Mouse (Mus musculus): Measurements from ENCODE around the gene Ryr2.
"Not testable (repeated sequence)": the region's sequence is repeated elsewhere in the genome, so short reads cannot be mapped to it uniquely, and the experiment has no call there.

The Ryr2 gene

GRCm38 (mm10) chr13:11882359-11882758 lies 224.4 kb downstream of the Ryr2 start:
- DNase-seq (ENCODE audit: low read depth, low spot score), result no peak

DNA sequence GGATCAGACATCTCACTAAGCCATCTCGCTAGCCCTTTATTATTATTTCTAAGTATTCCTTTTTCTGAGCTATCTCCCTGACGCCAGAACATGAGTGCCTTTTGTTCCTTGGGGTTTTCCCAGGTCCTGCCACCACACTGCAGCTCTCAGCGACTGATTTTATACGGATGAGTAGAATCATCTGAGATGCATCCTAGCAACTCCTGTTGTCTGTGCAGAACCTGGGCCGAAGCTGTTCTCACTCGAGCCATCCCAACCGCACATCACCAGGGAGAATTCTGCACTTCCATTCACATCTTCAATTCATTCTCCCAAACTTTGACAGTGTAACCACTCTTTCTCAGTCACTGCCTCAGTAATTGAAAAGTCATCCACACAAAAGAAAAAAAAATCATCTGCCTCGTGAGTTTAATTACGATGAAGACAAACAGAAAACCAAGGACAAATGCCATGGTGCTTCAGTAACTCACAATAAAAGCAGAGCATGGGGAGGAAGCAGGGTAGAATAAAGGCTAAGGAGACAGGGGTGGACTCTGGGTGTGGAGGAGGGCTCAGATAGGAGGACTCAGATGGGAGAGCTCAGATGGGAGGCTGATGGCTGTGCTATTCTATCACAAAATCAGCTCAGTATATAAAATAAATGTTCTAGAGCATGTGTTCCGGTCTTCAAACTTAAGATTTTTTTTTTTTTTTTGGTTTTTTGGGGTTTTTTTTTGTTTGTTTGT lies 226.1 kb downstream of the Ryr2 start:
- no peak for DNase-seq (ENCODE audit: low read depth, low spot score)

- DNase-seq (ENCODE audit: low read depth, low spot score), result no peak
Observed at GRCm38 (mm10) chr13:11879037-11879436, 227.7 kb downstream of the Ryr2 start.

- DNase-seq (ENCODE audit: low read depth, low spot score), result no peak
Observed at GRCm38 (mm10) chr13:11874852-11875251, 231.9 kb downstream of the Ryr2 start.

- no peak for DNase-seq (ENCODE audit: low read depth, low spot score)
Observed at GRCm38 (mm10) chr13:11869971-11870370, 236.8 kb downstream of the Ryr2 start.

GRCm38 (mm10) chr13:11869486-11869885 lies 237.3 kb downstream of the Ryr2 start:
- no peak for DNase-seq (ENCODE audit: low read depth, low spot score)

- DNase-seq (ENCODE audit: low read depth, low spot score), result no peak
Observed at GRCm38 (mm10) chr13:11868979-11869378, 237.8 kb downstream of the Ryr2 start.

GRCm38 (mm10) chr13:11868056-11868455 lies 238.7 kb downstream of the Ryr2 start:
- no peak for DNase-seq (ENCODE audit: low read depth, low spot score)

- DNase-seq (ENCODE audit: low read depth, low spot score), result no peak
Observed at GRCm38 (mm10) chr13:11865261-11865660, 241.5 kb downstream of the Ryr2 start.

GRCm38 (mm10) chr13:11851691-11852090 lies 255.1 kb downstream of the Ryr2 start:
- DNase-seq (ENCODE audit: low read depth, low spot score), result no peak

DNA sequence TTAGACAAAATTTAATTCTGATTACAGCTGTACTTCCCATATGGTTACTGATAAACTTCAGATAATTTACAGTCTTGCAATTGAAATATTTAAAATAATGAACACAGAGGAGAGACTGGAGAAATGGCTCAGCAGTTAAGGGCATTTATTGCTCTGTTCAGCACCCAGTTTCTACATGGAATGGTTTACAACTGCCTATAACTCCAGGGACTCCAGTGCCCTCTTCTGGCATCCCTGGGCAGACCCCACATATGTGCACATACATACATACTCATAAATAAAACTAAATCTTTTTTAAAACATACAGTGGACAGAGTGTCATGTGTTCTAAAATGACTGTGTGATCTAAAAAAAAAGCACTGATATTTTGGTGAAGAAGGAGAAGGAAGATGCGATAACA lies 262.9 kb downstream of the Ryr2 start:
- no peak for DNase-seq (ENCODE audit: low read depth, low spot score)

- DNase-seq (ENCODE audit: low read depth, low spot score), result no peak
Observed at GRCm38 (mm10) chr13:11837870-11838269, 268.9 kb downstream of the Ryr2 start.

DNA sequence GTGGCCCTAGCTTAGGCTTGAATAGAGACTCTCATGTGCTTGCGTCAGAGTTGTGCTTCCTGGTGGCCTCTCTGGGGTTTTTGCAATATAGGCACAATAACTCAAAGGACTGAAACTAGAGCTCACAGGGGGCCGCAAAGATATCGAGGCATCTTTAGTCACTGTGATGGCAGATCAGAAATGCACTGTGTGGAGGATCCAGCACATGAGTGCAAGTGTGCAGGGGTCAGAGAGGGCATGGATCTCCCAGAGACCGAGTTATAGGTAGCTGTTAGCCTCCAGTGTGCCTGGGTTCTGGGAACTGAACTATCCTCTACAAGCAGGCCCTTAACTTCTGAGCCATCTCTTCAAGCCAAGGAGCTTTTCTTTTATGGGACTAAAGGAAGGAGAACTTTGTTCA lies 269.6 kb downstream of the Ryr2 start:
- DNase-seq (ENCODE audit: low read depth, low spot score), result no peak

- DNase-seq (ENCODE audit: low read depth, low spot score), result no peak
Observed at GRCm38 (mm10) chr13:11836304-11837078, 270.3 kb downstream of the Ryr2 start.

- no peak for DNase-seq (ENCODE audit: low read depth, low spot score)
Observed at GRCm38 (mm10) chr13:11831210-11831609, 275.5 kb downstream of the Ryr2 start.

DNA sequence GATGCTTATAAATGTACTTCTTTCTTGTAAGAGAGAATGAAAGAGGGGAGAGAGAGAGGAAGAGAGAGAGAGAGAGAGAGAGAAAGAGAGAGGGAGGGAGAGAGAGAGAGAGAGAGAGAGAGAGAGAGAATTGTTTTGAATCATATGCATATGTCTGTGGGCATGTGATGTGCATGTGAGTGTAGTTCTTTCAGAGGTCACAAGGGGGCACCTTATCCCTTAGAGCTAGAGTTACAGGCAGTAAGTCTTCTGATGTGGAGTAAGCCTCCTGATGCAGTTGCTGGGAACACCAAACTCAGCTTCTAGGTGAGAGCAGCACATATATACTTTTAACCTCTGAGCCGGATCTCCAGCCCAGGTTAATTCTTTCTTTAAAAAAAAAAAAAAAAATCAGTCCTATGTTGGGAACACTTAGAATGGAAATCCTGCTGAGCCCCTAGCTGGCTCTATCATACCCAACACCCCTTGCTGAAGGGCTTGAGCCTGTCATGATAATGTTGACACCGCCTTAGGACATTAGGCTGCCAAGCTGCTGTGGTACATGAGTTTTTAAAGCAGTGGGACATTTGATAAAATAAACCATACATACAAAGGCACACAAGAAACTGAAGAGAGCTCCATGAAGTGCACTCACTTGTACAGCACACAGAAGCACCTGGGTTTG lies 281.1 kb downstream of the Ryr2 start:
- DNase-seq (ENCODE audit: low read depth, low spot score), result no peak

DNA sequence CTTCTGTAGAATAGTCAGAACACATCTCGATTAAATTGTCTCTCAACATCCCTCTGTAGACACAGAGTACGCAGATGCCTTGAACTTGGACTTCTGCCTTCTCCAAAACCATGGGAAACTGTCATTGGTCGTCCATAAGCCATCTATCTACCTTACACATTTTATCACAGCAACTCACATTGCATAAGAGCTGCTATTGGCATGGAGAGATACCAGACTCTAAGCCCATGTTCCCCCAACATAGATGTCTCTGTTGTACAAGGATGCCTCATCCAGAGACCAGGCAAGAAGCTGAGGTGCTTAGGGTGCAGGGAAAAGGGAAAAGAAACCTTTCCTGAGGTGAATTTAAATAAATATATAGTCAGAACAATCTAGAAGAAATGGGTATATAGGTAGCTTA lies 288.0 kb downstream of the Ryr2 start:
- no peak for DNase-seq (ENCODE audit: low read depth, low spot score)

DNA sequence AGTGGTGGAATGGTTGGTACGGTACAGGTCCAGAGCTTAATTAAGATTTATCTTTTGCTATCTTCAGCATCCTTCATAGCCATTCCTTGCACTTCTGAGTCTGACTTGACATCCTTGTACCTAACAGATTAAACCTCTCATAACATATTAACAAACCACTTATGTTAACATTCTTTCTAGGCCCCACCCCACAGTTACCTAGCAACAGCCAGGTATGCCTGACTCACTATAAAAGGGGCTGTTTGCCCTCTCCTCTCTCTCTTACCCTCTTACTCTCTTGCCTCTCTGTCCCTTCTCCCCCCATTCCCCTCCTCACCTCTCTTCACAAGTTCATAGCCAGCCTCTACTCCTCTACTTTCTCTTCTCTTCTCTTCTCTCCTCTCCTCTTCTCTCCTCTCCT lies 297.4 kb downstream of the Ryr2 start:
- not testable (repeated sequence) for DNase-seq (ENCODE audit: low read depth, low spot score)

DNA sequence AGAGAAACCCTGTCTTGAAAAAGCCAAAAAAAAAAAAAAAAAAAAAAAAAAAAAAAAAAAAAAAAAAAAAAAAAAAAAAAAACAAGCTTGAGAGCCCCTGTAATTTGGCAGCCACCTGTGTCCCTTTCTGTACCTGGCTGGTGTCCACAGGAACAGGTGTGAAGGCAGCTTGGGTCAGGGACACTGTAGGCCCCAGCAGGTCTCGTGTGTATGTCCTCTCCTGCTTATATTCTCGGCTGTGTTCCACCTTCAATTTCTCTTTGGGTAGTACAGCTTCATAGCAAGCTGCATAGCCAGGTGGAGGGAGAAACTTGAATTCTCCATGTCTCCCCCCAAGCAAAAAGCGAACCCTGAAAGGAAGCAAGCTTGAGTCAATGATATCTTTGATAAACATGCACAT lies 314.2 kb downstream of the Ryr2 start:
- no peak for DNase-seq (ENCODE audit: low read depth, low spot score)

- no peak for DNase-seq (ENCODE audit: low read depth, low spot score)
Observed at GRCm38 (mm10) chr13:11790536-11790935, 316.2 kb downstream of the Ryr2 start.

- no peak for DNase-seq (ENCODE audit: low read depth, low spot score)
Observed at GRCm38 (mm10) chr13:11782411-11783155, 324.2 kb downstream of the Ryr2 start.

- DNase-seq (ENCODE audit: low read depth, low spot score), result no peak
Observed at GRCm38 (mm10) chr13:11781065-11781464, 325.7 kb downstream of the Ryr2 start.
